Mouse (Mus musculus): Measurements from ENCODE around the gene Dpm1.

Dpm1 gene

DNA sequence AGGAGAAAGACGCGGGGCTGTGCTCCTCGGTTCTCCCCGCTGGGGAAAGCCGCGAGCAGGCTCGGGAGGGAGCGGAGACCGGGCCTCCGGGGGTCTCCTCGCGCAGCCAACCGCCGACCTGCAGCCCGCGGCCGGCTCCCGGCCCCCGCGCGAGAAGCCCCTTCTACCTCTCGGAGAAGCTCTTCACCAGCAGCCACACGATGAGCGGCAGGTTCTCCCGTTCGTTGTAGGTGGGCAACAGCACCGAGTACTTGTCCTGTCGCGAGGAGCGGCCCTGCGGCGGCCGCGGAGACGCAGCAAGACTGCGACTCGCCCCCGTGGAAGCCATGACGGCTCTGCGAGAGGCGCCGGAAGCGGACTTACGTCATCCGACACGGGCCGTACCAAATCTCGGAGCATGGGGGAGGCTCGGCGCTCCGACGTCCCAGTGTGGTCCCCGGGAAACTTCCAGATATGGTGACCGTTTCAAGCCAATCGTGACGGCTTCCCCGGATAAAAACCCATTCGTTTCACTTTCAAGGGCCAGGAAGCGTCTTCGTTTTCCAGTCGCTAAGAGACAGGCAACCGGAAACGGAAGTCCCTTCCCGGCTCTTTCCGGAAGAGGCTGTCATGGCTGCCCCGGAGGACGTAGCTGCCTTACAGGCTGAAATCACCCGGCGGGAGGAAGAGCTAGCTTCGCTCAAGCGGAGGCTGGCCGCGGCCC lies at the start of gene Dpm1, which contains the start of the genes Gm20716 and Mocs3:
Gene Dpm1 (minus strand): TSS at position 566 of the 703 bp plus-strand sequence.
Gene Gm20716 (minus strand): TSS at position 339 of the 703 bp plus-strand sequence.
Gene Mocs3 (plus strand): TSS at position 597 of the 703 bp plus-strand sequence.
- DNase-seq (ENCODE audit: low spot score in 2 of 2) = peak; percentile 85 to 87

DNA sequence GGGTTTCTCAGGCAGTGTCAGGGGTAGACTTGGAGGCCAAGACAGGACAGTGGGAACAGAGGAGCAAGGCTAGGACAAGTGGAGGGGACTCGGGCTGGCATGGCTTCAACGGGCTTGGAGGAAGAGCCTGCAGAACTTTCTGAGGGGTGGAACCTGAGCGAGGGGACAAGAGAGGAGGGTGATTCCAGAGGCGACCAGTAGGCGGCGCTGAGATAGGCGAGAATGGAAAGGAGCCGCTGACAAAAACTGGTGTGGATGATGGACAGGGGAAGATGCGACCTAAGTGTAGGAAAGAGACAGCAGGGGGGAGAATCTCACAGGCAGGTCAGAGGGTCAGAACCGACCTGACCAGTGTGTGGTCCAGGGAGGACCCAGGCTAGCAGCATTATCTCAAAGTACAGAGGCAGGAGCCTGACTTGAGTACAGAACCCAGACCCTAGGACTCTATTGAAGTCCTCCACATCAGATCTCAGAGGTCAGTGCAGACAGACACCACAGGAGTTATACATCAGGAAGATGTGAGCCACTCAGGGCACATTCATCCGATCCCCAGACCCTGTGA lies 44.1 kb upstream of the Dpm1 start:
- DNase-seq (ENCODE audit: low spot score in 2 of 2) = peak; percentile 57 to 66

DNA sequence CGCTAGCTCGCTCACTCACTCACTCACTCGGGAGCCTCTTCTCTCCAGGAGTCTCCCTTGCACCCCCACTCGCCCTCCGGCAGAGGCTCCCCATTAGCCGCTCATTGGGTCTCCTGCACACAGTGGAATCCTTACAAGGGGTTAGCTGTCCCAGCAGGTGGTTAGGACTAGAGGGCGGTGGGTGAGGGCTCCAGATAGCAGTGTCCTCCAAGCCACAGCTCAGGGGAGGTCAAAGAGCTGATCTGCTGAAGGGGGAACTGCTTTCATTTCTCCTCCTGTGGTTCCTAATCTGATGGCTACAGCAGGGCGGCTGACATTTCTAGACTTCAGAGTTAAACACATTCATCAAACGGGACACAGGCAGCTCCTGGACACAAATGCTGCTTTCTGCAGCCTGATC lies 43.0 kb upstream of the Dpm1 start:
- no peak for DNase-seq (ENCODE audit: low spot score in 2 of 2)

DNA sequence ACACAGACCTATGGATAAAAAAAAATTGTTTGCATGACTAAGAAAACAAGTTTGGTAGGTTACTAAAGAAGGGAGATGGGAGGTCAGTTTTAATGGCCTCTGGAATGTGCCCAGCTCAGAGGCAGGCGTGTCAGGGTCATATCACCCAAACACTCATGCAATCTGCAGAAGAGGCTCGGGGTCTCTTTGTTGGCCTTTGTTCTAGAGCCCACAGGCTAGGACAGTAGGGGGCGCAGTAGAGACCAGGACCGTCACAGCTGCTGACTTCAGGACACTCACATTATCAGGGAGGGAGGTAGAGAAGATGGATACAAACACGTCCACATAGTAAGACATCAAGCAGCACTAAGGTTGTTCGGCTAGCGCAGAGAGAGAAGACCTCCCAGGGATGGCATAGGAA lies 37.6 kb upstream of the Dpm1 start:
- no peak for DNase-seq (ENCODE audit: low spot score in 2 of 2)

DNA sequence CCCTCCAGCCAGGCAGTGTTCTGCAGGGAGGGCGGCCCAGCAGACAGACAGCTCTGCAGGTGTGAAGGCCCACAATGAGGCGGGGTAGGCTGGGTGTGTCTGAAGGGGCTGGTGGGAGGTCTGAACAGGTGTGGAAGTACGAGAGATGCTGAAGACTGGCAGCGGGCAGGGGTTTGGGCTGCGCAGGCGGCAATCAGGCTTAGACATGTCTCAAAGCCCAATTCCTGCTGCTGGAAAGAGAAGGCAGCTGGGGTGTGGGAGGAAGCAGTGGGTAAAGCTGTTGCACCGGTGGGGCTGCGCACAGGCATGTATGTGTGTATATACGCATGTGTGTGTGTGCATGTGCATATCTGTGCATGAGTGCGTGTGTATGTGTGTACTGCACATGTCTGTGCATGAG lies 30.5 kb upstream of the Dpm1 start:
- DNase-seq (ENCODE audit: low spot score in 2 of 2) = no peak

DNA sequence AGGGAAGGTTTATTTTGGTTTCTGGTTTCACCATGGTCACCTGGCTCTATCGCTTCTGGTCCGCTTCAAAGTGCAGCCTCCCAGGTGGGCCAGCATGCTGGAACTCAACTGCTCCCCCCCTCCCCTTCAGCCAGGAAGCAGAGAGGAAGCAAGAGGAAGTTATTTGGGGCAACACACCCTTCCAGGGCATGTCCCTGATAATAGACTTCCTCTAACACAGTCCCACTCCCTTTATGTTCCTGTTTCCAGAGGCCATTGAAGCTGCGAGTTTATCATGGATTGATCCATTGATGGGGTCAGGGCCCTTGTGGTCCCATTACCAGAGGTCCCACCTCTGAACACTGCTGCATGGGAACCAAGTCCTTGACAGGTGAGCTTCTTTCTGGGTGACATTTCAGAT lies 29.7 kb upstream of the Dpm1 start:
- no peak for DNase-seq (ENCODE audit: low spot score in 2 of 2)

DNA sequence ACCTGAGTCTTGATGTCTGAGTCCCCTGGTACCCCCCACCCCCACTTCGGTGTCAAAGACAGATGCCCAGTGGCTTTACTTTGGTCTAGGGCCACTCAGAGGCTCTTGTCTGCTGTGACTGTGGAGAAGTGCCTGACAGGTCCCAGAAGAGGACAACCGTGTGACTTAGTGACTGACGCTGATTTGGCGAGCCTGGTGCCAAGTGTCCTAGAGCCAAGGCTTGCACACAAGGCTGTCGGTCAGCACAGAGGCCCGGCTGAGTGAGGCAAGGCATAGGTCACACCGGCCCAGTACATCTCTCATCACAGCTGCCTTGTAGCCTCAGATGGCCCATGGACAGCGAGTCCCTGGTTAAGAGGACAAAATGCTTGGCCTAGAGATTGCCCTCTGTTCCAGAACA lies 28.7 kb upstream of the Dpm1 start:
- DNase-seq (ENCODE audit: low spot score in 2 of 2) = no peak

DNA sequence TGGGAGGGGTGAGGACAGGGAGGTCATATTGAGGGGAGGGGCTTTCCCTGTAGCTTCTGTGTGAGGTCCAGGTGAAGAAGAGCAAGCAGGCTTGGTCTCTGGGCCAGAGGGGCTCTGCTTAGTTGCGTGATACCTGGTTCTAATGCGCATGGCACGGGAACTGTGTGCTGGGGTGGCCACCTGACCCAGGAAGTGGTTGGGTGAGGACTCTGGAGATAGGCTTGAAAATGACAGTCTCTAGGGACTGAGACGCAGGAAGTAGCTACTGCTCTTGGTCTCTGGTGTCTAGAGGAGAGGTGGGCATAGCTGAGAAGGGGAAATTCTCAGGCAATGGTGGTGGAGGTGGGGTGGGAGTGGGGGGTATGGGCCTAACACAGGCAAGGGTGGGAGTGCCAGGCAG lies 26.8 kb upstream of the Dpm1 start:
- DNase-seq (ENCODE audit: low spot score in 2 of 2) = peak in 1 of 2 experiments; percentile 28

DNA sequence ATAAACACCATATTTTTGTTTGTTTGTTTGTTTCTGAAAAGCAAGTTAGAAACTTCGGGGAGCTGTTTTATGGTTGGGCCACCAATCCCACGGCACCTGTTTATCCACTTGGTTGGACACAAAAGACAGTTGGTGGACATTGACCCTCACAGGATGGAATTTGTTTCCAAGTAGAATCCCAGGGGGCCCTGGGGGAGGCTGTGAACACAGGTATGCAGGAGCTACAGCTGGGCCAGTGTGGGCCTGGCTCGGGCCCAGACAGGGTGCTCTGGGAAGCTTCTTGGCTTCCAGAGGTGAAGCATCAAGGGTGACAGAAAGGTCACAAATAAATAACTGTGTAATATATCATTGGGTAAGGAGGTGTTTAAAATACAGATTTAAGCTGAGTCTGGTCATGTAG lies 26.1 kb upstream of the Dpm1 start:
- no peak for DNase-seq (ENCODE audit: low spot score in 2 of 2)

DNA sequence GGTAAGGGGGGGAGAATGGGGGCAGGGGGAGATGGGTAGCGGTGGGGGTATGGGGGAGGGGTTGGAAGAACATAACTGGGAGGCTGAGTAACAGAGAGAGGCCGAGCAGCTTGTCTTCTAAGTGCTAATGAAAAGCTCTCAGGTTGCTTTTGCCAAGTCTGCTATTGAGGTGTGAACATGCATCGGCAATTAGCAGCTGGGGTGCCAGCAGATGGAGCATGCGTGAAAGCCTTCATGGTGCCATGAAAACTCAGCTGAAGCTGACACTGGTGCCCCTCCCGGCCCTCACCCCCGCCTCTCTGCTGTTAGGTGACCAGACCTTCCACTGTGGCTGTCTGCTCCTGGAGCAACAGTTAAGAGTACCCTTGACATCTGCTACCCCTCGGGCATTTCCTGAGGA lies 23.4 kb upstream of the Dpm1 start:
- DNase-seq (ENCODE audit: low spot score in 2 of 2) = no peak

DNA sequence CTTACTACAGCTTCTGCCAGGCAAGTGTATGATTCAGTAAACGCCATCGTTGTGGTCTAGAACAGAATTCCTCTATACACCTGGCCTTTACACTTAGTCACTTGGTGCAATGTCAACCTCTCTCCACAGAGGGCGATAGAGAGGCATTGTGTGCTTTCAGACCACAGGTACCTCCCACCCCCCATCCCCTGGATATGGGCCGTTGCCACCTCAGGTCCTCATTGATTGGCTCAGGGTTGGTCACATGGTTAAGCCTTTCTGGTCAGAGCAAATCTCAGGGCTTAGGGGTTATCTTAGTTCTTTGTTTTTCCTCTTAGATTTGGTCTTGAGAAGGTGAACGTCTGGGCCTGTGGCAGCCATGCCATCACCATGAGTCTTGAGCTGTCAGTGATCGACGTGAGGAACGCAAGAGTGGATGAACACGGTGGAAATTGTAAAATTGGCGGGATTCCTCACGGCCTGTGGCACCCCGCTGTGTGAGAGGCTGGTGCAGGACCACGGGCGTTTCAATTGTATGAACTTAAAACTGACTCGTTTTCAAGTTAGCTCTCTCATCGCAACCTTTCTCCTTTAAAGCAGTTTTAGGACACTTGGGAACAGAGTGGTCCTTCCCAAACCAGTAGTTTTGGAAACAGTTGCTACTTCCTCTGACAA lies 22.4 kb upstream of the Dpm1 start:
- peak; percentile 30 to 43 for DNase-seq (ENCODE audit: low spot score in 2 of 2)

DNA sequence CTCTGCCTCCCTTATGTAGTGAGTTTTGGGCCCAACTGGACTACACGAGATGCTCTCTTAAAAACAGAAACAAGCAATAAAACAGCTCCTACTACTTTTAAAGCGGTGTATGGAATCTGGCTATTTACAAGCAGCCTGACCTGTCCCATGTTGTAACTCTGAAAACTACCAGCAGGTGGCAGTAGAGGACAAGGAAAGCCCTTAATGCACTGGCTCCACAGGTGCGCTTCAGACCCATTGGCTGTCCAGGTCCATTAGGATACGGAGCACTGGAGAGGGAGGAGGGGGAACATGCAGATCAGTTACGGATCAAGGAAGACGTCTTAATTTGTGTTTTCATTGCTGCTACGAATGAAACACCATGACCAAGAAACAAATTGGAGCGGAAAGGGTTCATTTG lies 19.9 kb upstream of the Dpm1 start:
- peak; percentile 79 to 84 for DNase-seq (ENCODE audit: low spot score in 2 of 2)

DNA sequence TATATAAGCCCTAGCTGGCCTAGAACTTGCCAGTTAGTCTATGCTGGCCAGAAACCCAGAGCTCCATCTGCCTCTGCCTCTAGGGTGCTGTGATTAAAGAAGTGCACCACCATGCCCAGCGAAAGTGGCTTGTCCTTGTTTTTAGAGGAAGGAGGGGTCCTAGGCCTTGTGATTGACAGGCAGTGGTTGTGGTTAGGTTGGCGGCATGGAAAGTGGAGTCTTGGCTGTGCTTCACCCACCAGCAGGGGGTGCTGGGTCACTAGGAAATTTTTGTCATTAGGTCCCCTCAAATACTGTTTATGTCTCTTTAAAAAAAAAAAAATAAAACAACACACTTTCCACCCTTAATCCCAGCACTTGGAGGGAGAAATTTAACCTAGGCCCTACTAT lies 18.5 kb upstream of the Dpm1 start:
- DNase-seq (ENCODE audit: low spot score in 2 of 2) = peak; percentile 18 to 37

DNA sequence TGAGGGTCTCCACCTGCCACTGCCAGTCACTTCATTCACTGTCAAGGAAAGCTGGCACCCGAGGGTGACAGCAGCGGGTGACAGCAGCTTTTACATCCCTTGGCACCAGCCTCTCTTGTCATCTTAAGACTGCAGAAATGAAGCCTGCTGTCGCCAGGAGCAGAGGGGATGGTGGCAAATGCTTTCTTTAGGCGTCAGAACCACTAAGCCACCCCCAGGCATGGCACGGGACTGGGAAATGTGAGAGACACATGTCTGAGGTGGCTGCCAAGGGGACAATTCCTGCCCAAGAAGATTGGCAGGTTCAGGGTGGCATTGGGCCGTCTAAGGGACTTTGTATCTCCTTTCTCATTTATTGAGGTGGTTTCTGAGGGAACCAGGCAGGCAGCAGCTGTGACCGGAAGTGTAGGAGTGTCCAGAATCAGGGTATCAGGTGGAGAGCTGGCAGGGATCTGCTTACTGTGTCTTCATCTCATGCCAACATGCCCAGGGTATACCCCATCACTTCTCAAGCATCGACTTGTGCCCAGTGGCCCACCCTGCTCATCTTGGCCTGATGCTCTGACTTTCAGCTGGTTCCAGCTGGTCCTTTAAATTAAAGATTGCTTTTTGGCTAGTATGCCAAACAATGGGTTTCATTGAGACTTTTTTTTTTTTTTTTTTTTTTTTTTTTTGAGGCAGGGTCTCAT lies 17.9 kb upstream of the Dpm1 start:
- no peak for DNase-seq (ENCODE audit: low spot score in 2 of 2)

DNA sequence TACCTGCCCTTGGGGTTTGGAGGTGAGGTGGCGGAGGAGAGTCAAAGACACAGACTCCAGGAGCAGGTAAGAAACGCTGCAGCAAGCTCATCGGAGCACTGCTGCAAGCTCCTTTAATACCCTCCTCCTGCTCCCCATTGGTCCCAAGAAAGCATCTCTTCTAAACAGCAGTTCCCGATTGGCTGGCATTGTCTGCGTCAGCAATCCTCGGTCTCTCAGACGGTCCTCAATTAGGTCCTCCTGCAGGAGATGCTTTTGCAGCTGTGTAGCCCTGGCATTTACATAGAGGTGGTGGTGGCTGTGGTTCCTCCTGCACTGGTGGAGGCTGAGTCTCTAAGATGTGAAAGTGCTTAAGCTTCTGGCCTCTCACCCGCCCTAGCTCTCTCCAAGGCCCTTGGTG lies 15.2 kb upstream of the Dpm1 start:
- DNase-seq (ENCODE audit: low spot score in 2 of 2) = no peak

DNA sequence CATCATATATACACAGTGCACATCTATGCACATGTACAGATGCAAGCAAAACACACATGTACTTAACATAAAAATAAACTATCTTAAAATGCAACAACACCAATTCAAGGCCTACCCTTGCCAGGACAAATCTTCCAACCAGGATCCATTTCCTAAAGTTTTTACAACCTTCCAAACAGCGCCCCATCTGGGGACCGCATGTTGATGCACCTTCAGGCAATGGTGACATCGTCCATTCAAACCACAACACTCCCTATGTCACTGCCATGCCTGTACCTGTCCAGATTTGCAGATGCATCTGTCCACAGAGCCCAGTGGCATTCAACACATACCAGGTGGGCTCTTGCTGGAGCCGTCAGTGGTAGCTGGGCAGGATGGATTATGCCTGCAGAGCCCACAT lies 12.9 kb upstream of the Dpm1 start:
- no peak for DNase-seq (ENCODE audit: low spot score in 2 of 2)

DNA sequence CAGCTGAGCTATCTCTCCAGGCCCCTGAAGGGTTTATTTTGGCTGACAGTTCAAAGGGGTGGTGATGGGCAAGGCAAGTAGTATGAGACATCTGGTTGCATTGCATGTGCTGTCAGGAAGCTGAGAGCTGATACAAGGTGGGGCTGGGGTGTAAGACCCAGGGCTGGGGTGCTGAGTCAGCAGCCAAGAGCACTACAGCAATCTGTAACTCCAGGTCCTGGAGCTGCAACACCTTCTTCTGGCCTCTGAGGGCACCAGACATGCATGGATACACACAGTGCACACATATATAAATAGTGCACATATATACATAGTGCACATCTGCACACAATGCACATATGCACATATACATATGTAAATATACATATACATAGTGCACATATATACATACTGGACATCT lies 12.4 kb upstream of the Dpm1 start:
- no peak for DNase-seq (ENCODE audit: low spot score in 2 of 2)

DNA sequence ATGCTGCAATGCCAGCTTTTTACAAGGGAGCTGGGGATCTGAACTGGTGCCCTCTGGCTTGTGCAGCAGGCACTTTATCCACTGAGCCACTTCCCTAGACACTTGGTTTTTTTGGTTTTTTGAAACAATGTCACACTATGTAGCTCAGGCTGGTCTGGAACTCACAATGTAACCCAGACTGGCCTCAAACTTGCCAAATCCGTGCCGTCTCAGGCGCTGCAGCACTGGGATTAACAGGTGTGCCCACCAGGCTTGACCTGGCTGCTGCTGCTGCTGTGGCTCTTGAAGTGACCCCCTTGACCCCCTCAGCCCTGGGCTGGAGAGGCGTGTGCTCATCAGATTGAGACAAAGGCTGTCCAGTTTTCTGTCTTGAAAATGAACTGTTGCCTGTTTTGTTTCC lies 7.9 kb upstream of the Dpm1 start:
- no peak for DNase-seq (ENCODE audit: low spot score in 2 of 2)

DNA sequence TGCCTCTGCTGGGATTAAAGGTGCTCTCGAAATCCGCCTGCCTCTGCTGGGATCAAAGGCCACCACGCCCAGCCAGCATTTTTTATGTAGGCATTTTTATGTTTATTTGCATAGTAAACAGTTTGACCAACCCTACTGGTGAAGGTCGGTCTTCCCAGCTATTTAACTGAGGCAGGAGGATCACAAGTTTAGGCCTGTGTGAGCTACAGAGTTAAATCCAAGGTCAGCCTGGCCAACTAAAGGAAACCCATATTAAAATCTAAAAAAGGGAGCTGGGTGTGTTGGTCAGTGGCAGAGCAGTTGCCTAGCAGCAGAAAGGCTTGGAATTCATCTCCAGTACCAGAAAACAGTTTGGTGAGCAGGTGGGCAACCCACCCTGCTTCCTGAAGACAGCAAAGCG lies 2.9 kb upstream of the Dpm1 start:
- no peak for DNase-seq (ENCODE audit: low spot score in 2 of 2)

DNA sequence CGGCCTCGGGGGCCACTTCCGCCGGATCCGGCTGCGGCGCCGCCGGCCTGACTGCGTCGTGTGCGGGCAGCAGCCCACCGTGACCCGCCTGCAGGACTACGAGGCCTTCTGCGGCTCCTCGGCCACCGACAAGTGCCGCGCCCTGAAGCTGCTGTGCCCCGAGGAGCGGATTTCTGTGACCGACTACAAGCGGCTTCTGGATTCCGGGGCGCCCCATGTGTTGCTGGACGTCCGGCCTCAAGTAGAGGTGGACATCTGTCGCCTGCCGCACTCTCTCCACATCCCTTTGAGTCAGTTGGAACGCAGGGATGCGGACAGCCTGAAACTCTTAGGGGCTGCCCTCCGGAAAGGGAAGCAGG lies 1.1 kb upstream of the Dpm1 start:
- DNase-seq (ENCODE audit: low spot score in 2 of 2) = peak in 1 of 2 experiments; percentile 26

DNA sequence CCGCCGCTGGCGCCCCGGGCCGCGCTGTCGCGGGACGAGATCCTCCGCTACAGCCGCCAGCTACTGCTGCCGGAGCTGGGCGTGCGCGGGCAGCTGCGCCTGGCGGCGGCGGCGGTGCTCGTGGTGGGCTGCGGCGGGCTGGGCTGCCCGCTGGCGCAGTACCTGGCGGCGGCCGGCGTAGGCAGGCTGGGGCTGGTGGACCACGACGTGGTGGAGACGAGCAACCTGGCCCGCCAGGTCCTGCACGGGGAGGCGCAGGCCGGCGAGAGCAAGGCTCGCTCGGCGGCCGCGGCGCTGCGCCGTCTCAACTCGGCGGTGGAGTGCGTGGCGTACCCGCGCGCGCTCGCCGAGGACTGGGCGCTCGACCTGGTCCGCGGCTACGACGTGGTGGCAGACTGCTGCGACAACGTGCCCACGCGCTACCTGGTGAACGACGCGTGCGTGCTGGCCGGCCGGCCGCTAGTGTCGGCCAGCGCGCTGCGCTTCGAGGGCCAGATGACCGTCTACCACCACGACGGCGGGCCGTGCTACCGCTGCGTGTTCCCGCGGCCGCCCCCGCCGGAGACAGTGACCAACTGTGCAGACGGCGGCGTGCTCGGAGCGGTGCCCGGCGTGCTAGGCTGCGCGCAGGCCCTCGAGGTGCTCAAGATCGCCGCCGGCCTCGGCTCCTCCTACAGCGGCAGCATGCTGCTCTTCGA lies 531 bp upstream of the Dpm1 start:
- DNase-seq (ENCODE audit: low spot score in 2 of 2) = peak in 1 of 2 experiments; percentile 40

Measured in natural killer cell, adult 2 months (primary cell).